Mouse (Mus musculus) cerebellum, adult 2 months (tissue): ENCODE results near the gene Akr1c13.

ENCODE experiments used
- CTCF ChIP-seq: fragments of 200-500 bp; IDR thresholded peaks from 2 replicates; pipeline ENCODE4 v1.5.1; 2011; ENCODE audit warnings: low read depth, mild to moderate bottlenecking, control low read depth, low read length, moderate library complexity, borderline replicate concordance; ENCODE audit not compliant: insufficient read depth
- POLR2A ChIP-seq: fragments of 200-500 bp; IDR thresholded peaks from 2 replicates; pipeline ENCODE4 v1.6.1; 2011; ENCODE audit warnings: low read length, control low read depth, borderline replicate concordance; ENCODE audit not compliant: insufficient read depth

GRCm38 (mm10) chr13:4155286-4155685 is 35.7 kb upstream of the Akr1c13 start:
- TF ChIP-seq CTCF, result no peak
- no peak for TF ChIP-seq POLR2A
